Mouse (Mus musculus) CH12.LX (cell line): Measurements from ENCODE around the gene 5430427O19Rik. TPM values are rescaled to one million over a fixed set of nuclear protein-coding genes. Genes with fewer than 3 reads are reported as not detected.

Experiments used
- DNase-seq: peaks from one replicate; pipeline ENCODE4 v3.0.0-alpha.2; 2013; ENCODE audit errors: extremely low read depth
- H3K27ac ChIP-seq: 2 replicates; pipeline ENCODE4 v1.5.1; 2012; ENCODE audit warnings: low read depth, mild to moderate bottlenecking, control low read depth, moderate library complexity; ENCODE audit not compliant: insufficient read depth
- H3K27me3 ChIP-seq: replicated peaks from 2 replicates; pipeline ENCODE3; 2012; ENCODE audit warnings: inconsistent platforms
- H3K36me3 ChIP-seq, 2 experiments: replicated peaks in 1 of 2; 2 replicates each; pipeline versions ENCODE3 to v1.6.1; 2012; ENCODE audit warnings: inconsistent platforms in 1 of 2, low read length in 1 of 2, mild to moderate bottlenecking in 1 of 2, mixed read lengths in 1 of 2, moderate library complexity in 1 of 2; ENCODE audit not compliant: control insufficient read depth in 1 of 2, insufficient read depth in 1 of 2
- H3K4me1 ChIP-seq, 2 experiments: 2 replicates each; pipeline ENCODE4 v1.6.1; 2012; ENCODE audit warnings: inconsistent platforms in 1 of 2, moderate library complexity in 1 of 2; ENCODE audit not compliant: insufficient read depth in 2 of 2, control insufficient read depth in 1 of 2
- H3K4me2 ChIP-seq: 2 replicates; pipeline ENCODE4 v1.6.1; 2012; ENCODE audit warnings: low read depth, mild to moderate bottlenecking, control low read depth; ENCODE audit not compliant: poor library complexity, insufficient read depth, severe bottlenecking
- H3K4me3 ChIP-seq, 3 experiments: fragments of 150-350 bp in 1 of 3; sonication (generic) in 1 of 3; replicated peaks in 1 of 3; 2 replicates each; pipeline versions ENCODE3 to v1.5.1; 2011 to 2012; ENCODE audit warnings: low read depth in 2 of 3, low read length in 2 of 3, mild to moderate bottlenecking in 2 of 3, moderate library complexity in 2 of 3, control low read depth in 1 of 3, improper control_type of control experiment in 1 of 3, inconsistent platforms in 1 of 3, mixed read lengths in 1 of 3; ENCODE audit not compliant: poor library complexity in 1 of 3
- H3K79me2 ChIP-seq: replicated peaks from 2 replicates; pipeline ENCODE4 v1.6.1; 2012; ENCODE audit warnings: mild to moderate bottlenecking, moderate library complexity; ENCODE audit not compliant: control insufficient read depth, poor library complexity, insufficient read depth, severe bottlenecking; ENCODE audit errors: extremely low read depth
- H3K9ac ChIP-seq: 2 replicates; pipeline ENCODE4 v1.6.1; 2012; ENCODE audit warnings: low read depth, mild to moderate bottlenecking, control low read depth, moderate library complexity; ENCODE audit not compliant: insufficient read depth
- H3K9me3 ChIP-seq: replicated peaks from 2 replicates; pipeline ENCODE3; 2012; ENCODE audit warnings: low read length, inconsistent platforms, mixed read lengths
- CTCF ChIP-seq, 2 experiments: IDR thresholded peaks in 1 of 2; conservative IDR thresholded peaks in 1 of 2; 2 replicates each; pipeline ENCODE4 v1.5.1; 2011 to 2012; ENCODE audit warnings: low read depth in 2 of 2, low read length in 2 of 2, improper control_type of control experiment in 1 of 2, inconsistent platforms in 1 of 2, mild to moderate bottlenecking in 1 of 2, moderate library complexity in 1 of 2
- ETS1 ChIP-seq: conservative IDR thresholded peaks from 2 replicates; pipeline ENCODE4 v1.6.1; 2012; ENCODE audit warnings: low read depth, mild to moderate bottlenecking, inconsistent platforms, low read length, improper control_type of control experiment, moderate library complexity
- GABPA ChIP-seq: IDR thresholded peaks from 2 replicates; pipeline ENCODE4 v1.6.1; 2012; ENCODE audit warnings: low read depth, low read length, improper control_type of control experiment, inconsistent platforms; ENCODE audit not compliant: insufficient replicate concordance
- IRF4 ChIP-seq: IDR thresholded peaks from 2 replicates; pipeline ENCODE4 v1.6.1; 2014; ENCODE audit warnings: low read depth, mild to moderate bottlenecking, inconsistent platforms, low read length, improper control_type of control experiment
- JUND ChIP-seq: conservative IDR thresholded peaks from 2 replicates; pipeline ENCODE4 v1.6.1; 2011; ENCODE audit warnings: low read depth, low read length, improper control_type of control experiment
- MXI1 ChIP-seq: IDR thresholded peaks from 2 replicates; pipeline ENCODE4 v1.6.1; 2011; ENCODE audit warnings: mild to moderate bottlenecking, low read depth, low read length, improper control_type of control experiment
- POLR2A ChIP-seq: IDR thresholded peaks from 2 replicates; pipeline ENCODE4 v1.6.1; 2011; ENCODE audit warnings: low read depth, mild to moderate bottlenecking, improper control_type of control experiment, low read length
- RAD21 ChIP-seq: IDR thresholded peaks from 2 replicates; pipeline ENCODE4 v1.6.1; 2011; ENCODE audit warnings: low read depth, mild to moderate bottlenecking, low read length, improper control_type of control experiment, moderate library complexity
- RCOR1 ChIP-seq: conservative IDR thresholded peaks from 2 replicates; pipeline ENCODE4 v1.6.1; 2012; ENCODE audit warnings: low read depth, mild to moderate bottlenecking, inconsistent platforms, low read length, improper control_type of control experiment
- SMC3 ChIP-seq: IDR thresholded peaks from 2 replicates; pipeline ENCODE4 v1.6.1; 2011; ENCODE audit warnings: low read depth, low read length, improper control_type of control experiment
- TBP ChIP-seq: conservative IDR thresholded peaks from 2 replicates; pipeline ENCODE4 v1.6.1; 2011; ENCODE audit warnings: low read depth, low read length, improper control_type of control experiment
- TCF12 ChIP-seq: IDR thresholded peaks from 2 replicates; pipeline ENCODE4 v1.6.1; 2014; ENCODE audit warnings: low read depth, mild to moderate bottlenecking, inconsistent platforms, low read length, improper control_type of control experiment
- dilution Hi-C: fragments of 300-500 bp; cut with MboI; formaldehyde crosslinking; loops from 2 replicates; pipeline ENCODE4 v1.14.3; 2020; ENCODE audit warnings: low sequenced_read_pairs; ENCODE audit not compliant: extremely low pct_unique_long_range_greater_than_20kb, extremely low pct_ligation_motif_present
- in situ Hi-C: fragments of 300-500 bp; cut with MboI; formaldehyde crosslinking; loops from 3 replicates; pipeline ENCODE4 v1.14.3; 2019; ENCODE audit warnings: low sequenced_read_pairs, low pct_ligation_motif_present, low pct_unique_long_range_greater_than_20kb, mixed read lengths
- polyA plus RNA-seq: library from polyadenylated mRNA; unstranded; fragments of >175 nt; gene quantifications from 2 replicates; pipeline ENCODE4 v1.2.1, GENCODE M21; 2012; ENCODE audit warnings: low read depth; ENCODE audit not compliant: insufficient read length
- total RNA-seq, 2 experiments: library from RNA; depleted of rRNA; stranded (reverse); fragments of 300-350 nt in 1 of 2; fragments of >200 nt in 1 of 2; gene quantifications; 2 replicates each; pipeline ENCODE4 v1.2.3; 2012 to 2014

The 5430427O19Rik gene
- total and polyA plus RNA-seq, 3 experiments: 8.3 to 30.7 (median 14.1) TPM

GRCm38 (mm10) chrX:85901195-85901594, 31.0 kb downstream of the 5430427O19Rik start:
- Histone ChIP-seq H3K79me2 (no peaks in the 10 kb centered on the region), H3K27ac (no peak overlapping the region), H3K4me1 (no peaks in the 10 kb centered on the region), H3K4me3 (no peak overlapping the region), H3K4me2 (no peak overlapping the region), H3K27me3 (no peaks in the 10 kb centered on the region), H3K9ac (no peak overlapping the region), H3K36me3 (no peaks in the 10 kb centered on the region), H3K9me3 (no peaks in the 10 kb centered on the region)
- no peak for DNase-seq
- dilution Hi-C loops: no loop called here
- in situ Hi-C loops: no loop called here
- TF ChIP-seq POLR2A: no peak
- TF ChIP-seq RAD21: no peak
- TF ChIP-seq TCF12: no peak
- TF ChIP-seq RCOR1: no peak
- TF ChIP-seq MXI1: no peak
- no peak for TF ChIP-seq SMC3
- no peak for TF ChIP-seq TBP
- no peak for TF ChIP-seq ETS1
- no peak for TF ChIP-seq JUND
- no peak for TF ChIP-seq IRF4
- TF ChIP-seq, all 38 proteins: peak for 0

- Histone ChIP-seq H3K4me1 (no peaks in the 10 kb centered on the region), H3K27me3 (no peaks in the 10 kb centered on the region), H3K9ac (no peak overlapping the region), H3K27ac (no peak overlapping the region), H3K79me2 (no peaks in the 10 kb centered on the region), H3K4me3 (no peak overlapping the region), H3K36me3 (no peaks in the 10 kb centered on the region), H3K9me3 (no peaks in the 10 kb centered on the region), H3K4me2 (peak overlapping the region; percentile 50)
- TF ChIP-seq CTCF (conservative IDR thresholded peaks at IDR 0.05 in 1 of 2, IDR thresholded peaks at IDR 0.05 in 1 of 2; ENCODE audit: low read depth in 2 of 2, low read length in 2 of 2) (peak; percentile 62 to 73; a peak in 3 of 4 replicates), IRF4 (no peak), RAD21 (peak; percentile 48), SMC3 (peak; percentile 62)
- dilution Hi-C loops: no loop called here
- DNase-seq: peak; percentile 44
- in situ Hi-C loops: loop anchor here (10.0 kb wide), 1 partner anchor 244 kb away; no protein-coding TSS in a partner anchor
Observed at GRCm38 (mm10) chrX:85919034-85919433, 48.9 kb downstream of the 5430427O19Rik start.

GRCm38 (mm10) chrX:85932991-85933390, 62.8 kb downstream of the 5430427O19Rik start:
- Histone ChIP-seq H3K4me2 (no peak overlapping the region), H3K9ac (no peak overlapping the region), H3K27me3 (no peaks in the 10 kb centered on the region), H3K9me3 (no peaks in the 10 kb centered on the region), H3K27ac (no peak overlapping the region), H3K36me3 (no peaks in the 10 kb centered on the region), H3K4me3 (no peak overlapping the region), H3K79me2 (no peaks in the 10 kb centered on the region), H3K4me1 (no peaks in the 10 kb centered on the region)
- dilution Hi-C loops (no loop called here), in situ Hi-C loops (no loop called here)
- DNase-seq: peak; percentile 23
- TF ChIP-seq CTCF (conservative IDR thresholded peaks at IDR 0.05 in 1 of 2, IDR thresholded peaks at IDR 0.05 in 1 of 2; ENCODE audit: low read depth in 2 of 2, low read length in 2 of 2): peak in 1 of 2 experiments; percentile 56; a peak in 2 of 4 replicates
- peak; percentile 68 for TF ChIP-seq RAD21
- TF ChIP-seq SMC3: peak; percentile 33
- no peak for TF ChIP-seq GABPA

Other genes starting within 250 kb of the 5430427O19Rik start
- 19.8 and 24.3 TPM in 2 replicates for gene Gk, start 93.5 kb upstream of the 5430427O19Rik start, total RNA-seq (2012; rRNA removed)
- 29.6 and 34.9 TPM in 2 replicates for gene Gk, start 93.5 kb upstream of the 5430427O19Rik start, total RNA-seq (2014; rRNA removed)
- gene Gk, start 93.5 kb upstream of the 5430427O19Rik start, polyA plus RNA-seq: 12.9 and 18.2 TPM in 2 replicates
- gene Samt3, start 173.8 kb downstream of the 5430427O19Rik start, total RNA-seq (2012; rRNA removed): not detected in 2 replicates
- not detected in 2 replicates for gene Samt3, start 173.8 kb downstream of the 5430427O19Rik start, total RNA-seq (2014; rRNA removed)
- gene Samt3, start 173.8 kb downstream of the 5430427O19Rik start, polyA plus RNA-seq: not detected in 2 replicates